Mouse (Mus musculus): ENCODE measurements around the gene Usb1. TPM values are rescaled to one million over a fixed set of nuclear protein-coding genes. Genes with fewer than 3 reads are reported as not detected.

Usb1 gene
- total RNA-seq, 1 experiment = 25.9 TPM

DNA sequence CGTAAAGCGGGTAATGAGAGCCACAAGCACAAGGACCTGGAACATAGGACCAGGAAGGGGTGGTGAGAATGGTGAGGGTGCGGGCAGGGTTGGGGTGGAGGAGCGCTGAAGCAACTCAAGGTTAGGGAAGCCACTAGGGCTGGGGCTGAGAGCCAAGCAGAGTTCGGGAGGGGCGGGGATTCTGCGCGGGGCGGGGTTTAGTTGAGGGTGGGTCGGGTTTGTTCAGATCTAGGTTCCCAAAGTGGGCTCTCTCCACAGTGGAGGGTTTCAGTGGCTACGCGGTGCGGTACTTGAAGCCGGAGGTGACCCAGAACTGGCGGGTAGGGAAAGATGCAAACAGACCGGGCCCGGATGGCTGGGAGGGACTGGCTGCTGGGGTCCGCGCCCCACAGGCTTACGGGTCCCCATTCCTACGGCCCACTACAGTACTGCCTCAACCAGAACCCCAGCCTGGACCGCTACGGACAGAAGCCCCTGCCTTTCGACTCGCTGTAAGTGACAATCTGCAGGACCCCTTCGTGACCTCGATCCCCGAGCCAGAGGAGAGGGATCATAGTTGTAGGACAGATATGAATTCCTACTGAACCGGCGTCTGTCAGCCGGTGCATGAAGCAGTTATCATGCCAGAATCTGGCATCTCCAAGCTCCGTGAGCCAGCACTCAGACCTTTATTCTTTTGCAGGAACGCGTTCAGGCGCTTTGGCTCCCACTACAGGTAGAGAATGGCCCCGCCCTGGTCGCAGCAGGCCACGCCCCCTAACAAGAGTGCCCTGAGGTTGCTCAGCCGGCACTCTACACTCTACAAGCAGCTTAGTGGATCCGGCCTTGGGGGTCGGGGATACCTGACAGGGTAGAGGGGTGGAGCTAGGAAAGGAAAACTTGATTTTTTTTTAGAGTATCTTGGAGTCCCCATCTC is 11.6 kb upstream of the Usb1 start:
- peak; percentile 62 for DNase-seq (ENCODE audit: low read depth, low spot score)
- H3K27ac ChIP-seq (ENCODE audit: insufficient read depth, low read depth, low read length, poor library complexity, severe bottlenecking) = no peak overlapping the region
- H3K4me3 ChIP-seq (ENCODE audit: insufficient read depth in 1 of 2, low read depth in 1 of 2, low read length in 2 of 2, poor library complexity in 1 of 2, severe bottlenecking in 1 of 2) = peak overlapping the region; percentile 50 to 66
- H3K36me3 ChIP-seq (ENCODE audit: control insufficient read depth, insufficient read depth, low read length, poor library complexity, severe bottlenecking) = no peaks in the 10 kb centered on the region
- in situ Hi-C loops (cut with MboI; ENCODE audit: low sequenced_read_pairs in 2 of 2, unreplicated experiment in 2 of 2) = no loop called here
- no peak for TF ChIP-seq CHD2 (IDR thresholded peaks at IDR 0.05; ENCODE audit: low read depth, low read length)
- TF ChIP-seq ZNF384 (IDR thresholded peaks at IDR 0.05; ENCODE audit: low read depth, low read length) = no peak
- TF ChIP-seq HCFC1 (IDR thresholded peaks at IDR 0.05; ENCODE audit: borderline replicate concordance, insufficient read depth, low read length) = no peak
- no peak for TF ChIP-seq ZC3H11A (IDR thresholded peaks at IDR 0.05; ENCODE audit: borderline replicate concordance, low read depth, low read length)
- 0 out of 2 replicates have a peak overlapping the region, but pooled peaks have one; percentile 0 for H3K9ac ChIP-seq (ENCODE audit: insufficient read depth, low read depth, low read length, poor library complexity, severe bottlenecking)
- peaks cover 0 to 5% of the 10 kb centered on the region in 2 experiments; a peak in 1 of 4 replicates for H3K4me1 ChIP-seq (ENCODE audit: control insufficient read depth in 2 of 2, insufficient read depth in 2 of 2, low read length in 2 of 2, poor library complexity in 1 of 2)
- no peaks in the 10 kb centered on the region for H3K9me3 ChIP-seq (ENCODE audit: control insufficient read depth, insufficient read depth, low read depth, low read length)

DNA sequence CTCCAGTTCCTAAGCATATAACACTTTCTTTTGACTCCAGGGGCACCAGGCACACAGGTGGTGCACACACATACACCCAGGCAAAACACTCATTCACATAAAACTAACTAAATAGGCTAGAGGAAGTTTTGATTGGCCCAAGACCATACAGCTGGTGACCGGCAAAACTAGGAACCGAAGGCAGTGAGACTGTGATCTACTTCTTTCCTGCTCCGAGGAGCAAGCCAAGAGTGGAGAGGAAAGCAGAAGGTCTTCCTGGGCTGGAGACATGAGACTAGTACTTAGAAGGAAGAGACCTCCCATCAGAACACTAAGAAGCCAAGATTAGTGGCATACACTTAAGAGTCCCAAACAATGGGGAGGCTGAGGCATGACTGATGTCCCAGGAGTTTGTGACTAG is 8.9 kb upstream of the Usb1 start:
- H3K4me1 ChIP-seq (ENCODE audit: control insufficient read depth in 2 of 2, insufficient read depth in 2 of 2, low read length in 2 of 2, poor library complexity in 1 of 2) = peaks cover 0 to 5% of the 10 kb centered on the region in 2 experiments; a peak in 1 of 4 replicates
- no peaks in the 10 kb centered on the region for H3K9me3 ChIP-seq (ENCODE audit: control insufficient read depth, insufficient read depth, low read depth, low read length)
- in situ Hi-C loops (cut with MboI; ENCODE audit: low sequenced_read_pairs in 2 of 2, unreplicated experiment in 2 of 2) = no loop called here
- TF ChIP-seq ZNF384 (IDR thresholded peaks at IDR 0.05; ENCODE audit: low read depth, low read length) (no peak), HCFC1 (IDR thresholded peaks at IDR 0.05; ENCODE audit: borderline replicate concordance, insufficient read depth, low read length) (no peak), ZC3H11A (IDR thresholded peaks at IDR 0.05; ENCODE audit: borderline replicate concordance, low read depth, low read length) (no peak), MAFK (IDR thresholded peaks at IDR 0.05; ENCODE audit: insufficient read depth, low read depth, low read length) (no peak), CHD2 (IDR thresholded peaks at IDR 0.05; ENCODE audit: low read depth, low read length) (no peak)
- no peak overlapping the region for H3K27ac ChIP-seq (ENCODE audit: insufficient read depth, low read depth, low read length, poor library complexity, severe bottlenecking)
- no peak for DNase-seq (ENCODE audit: low read depth, low spot score)
- H3K9ac ChIP-seq (ENCODE audit: insufficient read depth, low read depth, low read length, poor library complexity, severe bottlenecking) = no peak overlapping the region
- no peak overlapping the region for H3K4me3 ChIP-seq (ENCODE audit: insufficient read depth in 1 of 2, low read depth in 1 of 2, low read length in 2 of 2, poor library complexity in 1 of 2, severe bottlenecking in 1 of 2)
- H3K36me3 ChIP-seq (ENCODE audit: control insufficient read depth, insufficient read depth, low read length, poor library complexity, severe bottlenecking) = peaks cover 7% of the 10 kb centered on the region; the same call in 1 of the 2 replicates

DNA sequence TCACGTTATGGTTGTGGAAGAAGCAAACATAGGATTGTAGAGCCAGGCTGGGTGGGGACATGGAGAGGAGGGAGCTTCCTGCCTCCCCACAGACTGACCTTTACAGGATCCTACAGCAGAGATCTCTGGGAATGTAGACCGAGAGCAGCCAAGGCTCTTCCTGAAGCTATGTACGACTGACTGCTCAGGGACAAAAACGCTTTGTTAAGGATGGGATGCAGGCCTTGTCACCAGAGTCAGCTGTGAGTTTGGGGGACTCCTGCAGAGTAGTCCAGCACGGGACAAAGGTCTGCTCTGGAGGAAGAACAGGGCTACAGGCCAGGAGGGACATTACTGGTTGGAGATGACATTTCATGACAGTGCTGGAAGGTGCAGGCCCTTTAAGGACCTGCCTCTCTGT is 7.4 kb upstream of the Usb1 start:
- Histone ChIP-seq H3K9ac (ENCODE audit: insufficient read depth, low read depth, low read length, poor library complexity, severe bottlenecking) (no peak overlapping the region), H3K27ac (ENCODE audit: insufficient read depth, low read depth, low read length, poor library complexity, severe bottlenecking) (no peak overlapping the region), H3K36me3 (ENCODE audit: control insufficient read depth, insufficient read depth, low read length, poor library complexity, severe bottlenecking) (peaks cover 15% of the 10 kb centered on the region; the same call in 1 of the 2 replicates), H3K9me3 (ENCODE audit: control insufficient read depth, insufficient read depth, low read depth, low read length) (no peaks in the 10 kb centered on the region), H3K4me3 (ENCODE audit: insufficient read depth in 1 of 2, low read depth in 1 of 2, low read length in 2 of 2, poor library complexity in 1 of 2, severe bottlenecking in 1 of 2) (no peak overlapping the region), H3K4me1 (ENCODE audit: control insufficient read depth in 2 of 2, insufficient read depth in 2 of 2, low read length in 2 of 2, poor library complexity in 1 of 2) (peaks cover 0 to 11% of the 10 kb centered on the region in 2 experiments; a peak in 2 of 4 replicates)
- in situ Hi-C loops (cut with MboI; ENCODE audit: low sequenced_read_pairs in 2 of 2, unreplicated experiment in 2 of 2) = no loop called here
- no peak for DNase-seq (ENCODE audit: low read depth, low spot score)
- no peak for TF ChIP-seq ZNF384 (IDR thresholded peaks at IDR 0.05; ENCODE audit: low read depth, low read length)
- no peak for TF ChIP-seq CHD2 (IDR thresholded peaks at IDR 0.05; ENCODE audit: low read depth, low read length)
- no peak for TF ChIP-seq MAFK (IDR thresholded peaks at IDR 0.05; ENCODE audit: insufficient read depth, low read depth, low read length)
- TF ChIP-seq ZC3H11A (IDR thresholded peaks at IDR 0.05; ENCODE audit: borderline replicate concordance, low read depth, low read length) = no peak
- TF ChIP-seq HCFC1 (IDR thresholded peaks at IDR 0.05; ENCODE audit: borderline replicate concordance, insufficient read depth, low read length) = no peak

DNA sequence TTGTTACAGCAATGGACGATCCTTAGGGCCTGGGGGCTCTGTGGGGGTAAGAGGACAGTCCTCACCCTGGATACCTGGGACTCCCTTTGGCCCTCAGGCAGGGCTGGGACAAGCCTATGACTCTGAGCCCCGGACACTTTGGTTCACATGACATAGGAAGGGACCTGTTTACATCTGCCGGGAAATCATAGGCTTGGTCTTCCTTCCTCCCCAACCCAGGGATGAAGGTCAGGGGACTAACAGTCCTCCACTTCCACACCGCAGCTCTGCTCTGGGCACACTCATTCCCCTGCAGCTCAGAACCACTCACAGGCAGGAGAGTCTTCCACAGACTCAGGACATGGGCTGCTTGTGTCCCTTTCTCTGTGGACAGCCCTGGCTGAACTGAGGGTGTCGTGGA is 5.3 kb upstream of the Usb1 start:
- in situ Hi-C loops (cut with MboI; ENCODE audit: low sequenced_read_pairs in 2 of 2, unreplicated experiment in 2 of 2) = no loop called here
- Histone ChIP-seq H3K9ac (ENCODE audit: insufficient read depth, low read depth, low read length, poor library complexity, severe bottlenecking) (no peak overlapping the region), H3K4me3 (ENCODE audit: insufficient read depth in 1 of 2, low read depth in 1 of 2, low read length in 2 of 2, poor library complexity in 1 of 2, severe bottlenecking in 1 of 2) (no peak overlapping the region), H3K9me3 (ENCODE audit: control insufficient read depth, insufficient read depth, low read depth, low read length) (no peaks in the 10 kb centered on the region), H3K4me1 (ENCODE audit: control insufficient read depth in 2 of 2, insufficient read depth in 2 of 2, low read length in 2 of 2, poor library complexity in 1 of 2) (peaks cover 0 to 8% of the 10 kb centered on the region in 2 experiments; a peak in 2 of 4 replicates), H3K36me3 (ENCODE audit: control insufficient read depth, insufficient read depth, low read length, poor library complexity, severe bottlenecking) (peaks cover 15% of the 10 kb centered on the region; the same call in 1 of the 2 replicates), H3K27ac (ENCODE audit: insufficient read depth, low read depth, low read length, poor library complexity, severe bottlenecking) (no peak overlapping the region)
- no peak for DNase-seq (ENCODE audit: low read depth, low spot score)
- TF ChIP-seq HCFC1 (IDR thresholded peaks at IDR 0.05; ENCODE audit: borderline replicate concordance, insufficient read depth, low read length) = no peak
- TF ChIP-seq ZNF384 (IDR thresholded peaks at IDR 0.05; ENCODE audit: low read depth, low read length) = no peak
- no peak for TF ChIP-seq MAFK (IDR thresholded peaks at IDR 0.05; ENCODE audit: insufficient read depth, low read depth, low read length)
- no peak for TF ChIP-seq CHD2 (IDR thresholded peaks at IDR 0.05; ENCODE audit: low read depth, low read length)
- TF ChIP-seq ZC3H11A (IDR thresholded peaks at IDR 0.05; ENCODE audit: borderline replicate concordance, low read depth, low read length) = no peak

Data from ES-E14 (cell line).